Mouse (Mus musculus) kidney, adult 9 months (tissue): ENCODE measurements around the gene Fbxo30.
"Not testable (repeated sequence)": the region's sequence is repeated elsewhere in the genome, so short reads cannot be mapped to it uniquely, and the experiment has no call there.

Source experiments
- DNase-seq: peaks from one replicate; pipeline ENCODE4 v3.0.0; 2022

The Fbxo30 gene

GRCm38 (mm10) chr10:11280578-11281463 lies at the start of gene Fbxo30:
TSS of gene Fbxo30 (plus strand) at chr10:11281330.
- peak; percentile 97 for DNase-seq

GRCm38 (mm10) chr10:11233208-11233607 lies 47.9 kb upstream of the Fbxo30 start:
- no peak for DNase-seq

- DNase-seq: not testable (repeated sequence)
Observed at GRCm38 (mm10) chr10:11242988-11243387, 38.1 kb upstream of the Fbxo30 start.

GRCm38 (mm10) chr10:11248210-11248609 lies 32.9 kb upstream of the Fbxo30 start:
- DNase-seq: no peak

GRCm38 (mm10) chr10:11250247-11250997 lies 30.7 kb upstream of the Fbxo30 start:
- no peak for DNase-seq

- DNase-seq: not testable (repeated sequence)
Observed at GRCm38 (mm10) chr10:11253581-11253980, 27.5 kb upstream of the Fbxo30 start.

GRCm38 (mm10) chr10:11260119-11260518 lies 21.0 kb upstream of the Fbxo30 start:
- no peak for DNase-seq

- not testable (repeated sequence) for DNase-seq
Observed at GRCm38 (mm10) chr10:11262292-11262691, 18.8 kb upstream of the Fbxo30 start.

GRCm38 (mm10) chr10:11263795-11264194 lies 17.3 kb upstream of the Fbxo30 start:
- DNase-seq: not testable (repeated sequence)

- no peak for DNase-seq
Observed at GRCm38 (mm10) chr10:11269165-11269564, 12.0 kb upstream of the Fbxo30 start.

GRCm38 (mm10) chr10:11274431-11274830 lies 6.7 kb upstream of the Fbxo30 start:
- peak; percentile 87 for DNase-seq

- no peak for DNase-seq
Observed at GRCm38 (mm10) chr10:11280235-11280577, 924 bp upstream of the Fbxo30 start.

GRCm38 (mm10) chr10:11281498-11282305 lies 572 bp downstream of the Fbxo30 start:
- peak; percentile 67 for DNase-seq

GRCm38 (mm10) chr10:11282306-11282631 lies 1.1 kb downstream of the Fbxo30 start:
- no peak for DNase-seq

- no peak for DNase-seq
Observed at GRCm38 (mm10) chr10:11298418-11298817, 17.3 kb downstream of the Fbxo30 start.

GRCm38 (mm10) chr10:11305365-11306053 lies 24.4 kb downstream of the Fbxo30 start:
- DNase-seq: no peak

GRCm38 (mm10) chr10:11306054-11306367 lies 24.9 kb downstream of the Fbxo30 start:
- peak; percentile 26 for DNase-seq

- no peak for DNase-seq
Observed at GRCm38 (mm10) chr10:11309866-11310265, 28.7 kb downstream of the Fbxo30 start.

- DNase-seq: no peak
Observed at GRCm38 (mm10) chr10:11310481-11310880, 29.4 kb downstream of the Fbxo30 start.

- DNase-seq: not testable (repeated sequence)
Observed at GRCm38 (mm10) chr10:11317856-11318454, 36.8 kb downstream of the Fbxo30 start.

- no peak for DNase-seq
Observed at GRCm38 (mm10) chr10:11319446-11319970, 38.4 kb downstream of the Fbxo30 start.

- no peak for DNase-seq
Observed at GRCm38 (mm10) chr10:11322316-11322715, 41.2 kb downstream of the Fbxo30 start.
